Mouse (Mus musculus) lung, adult 2 months (tissue): ENCODE measurements around the gene Ercc6.

Experiments used
- CTCF ChIP-seq: fragments of 200-500 bp; IDR thresholded peaks from 2 replicates; pipeline ENCODE4 v1.5.1; 2011; ENCODE audit warnings: mild to moderate bottlenecking, low read length, control low read depth; ENCODE audit not compliant: insufficient read depth
- POLR2A ChIP-seq: fragments of 200-500 bp; IDR thresholded peaks from 2 replicates; pipeline ENCODE4 v1.6.1; 2011; ENCODE audit warnings: low read depth, mild to moderate bottlenecking, control low read depth, low read length, borderline replicate concordance; ENCODE audit errors: extremely low read depth

GRCm38 (mm10) chr14:32627271-32627670 is 114.0 kb downstream of the Ercc6 start:
- no peak for TF ChIP-seq CTCF
- TF ChIP-seq POLR2A, result no peak
